Mouse (Mus musculus) urinary bladder, adult 2 months (tissue): ENCODE data around the gene Krtap31-2. TPM values are rescaled to one million over a fixed set of nuclear protein-coding genes. Genes with fewer than 3 reads are reported as not detected.

ENCODE experiments used
- DNase-seq: peaks from one replicate; pipeline ENCODE4 v3.0.0; 2022; ENCODE audit warnings: low spot score
- polyA plus RNA-seq: library from polyadenylated mRNA; depleted of rRNA; stranded (reverse); fragments of >200 nt; gene quantifications from 2 replicates; pipeline ENCODE4 v1.2.3, GENCODE M21; 2012; rRNA removed

Krtap31-2 gene
- polyA plus RNA-seq, result not detected in 2 replicates

- DNase-seq, result no peak
Measured at GRCm38 (mm10) chr11:99935991-99936390, at the start of gene Krtap31-2. Gene Krtap31-2 (plus strand): TSS chr11:99936291.

- DNase-seq, result no peak
Measured at GRCm38 (mm10) chr11:99907620-99908019, 28.5 kb upstream of the Krtap31-2 start, which contains the start of gene Krtap31-1. Gene Krtap31-1 (plus strand): TSS chr11:99907920.

- DNase-seq, result no peak
Measured at GRCm38 (mm10) chr11:99914451-99914850, 21.6 kb upstream of the Krtap31-2 start, which contains the start of gene Gm11565. Gene Gm11565 (plus strand): TSS chr11:99914751.

- no peak for DNase-seq
Measured at GRCm38 (mm10) chr11:99937751-99938264, 1.7 kb downstream of the Krtap31-2 start.

GRCm38 (mm10) chr11:99948175-99948574, 12.1 kb downstream of the Krtap31-2 start, which contains the start of gene Krtap9-5:
Gene Krtap9-5 (plus strand): TSS chr11:99948475.
- DNase-seq, result no peak

- DNase-seq, result no peak
Measured at GRCm38 (mm10) chr11:99964213-99964612, 28.1 kb downstream of the Krtap31-2 start.

GRCm38 (mm10) chr11:99965961-99966360, 29.9 kb downstream of the Krtap31-2 start:
- no peak for DNase-seq

GRCm38 (mm10) chr11:99978953-99979352, 42.9 kb downstream of the Krtap31-2 start, which contains the start of gene Krtap29-1:
Gene Krtap29-1 (minus strand): TSS chr11:99979053.
- DNase-seq, result no peak

GRCm38 (mm10) chr11:99982731-99983130, 46.6 kb downstream of the Krtap31-2 start:
- DNase-seq, result no peak

- no peak for DNase-seq
Measured at GRCm38 (mm10) chr11:99983442-99983841, 47.4 kb downstream of the Krtap31-2 start.

- DNase-seq, result no peak
Measured at GRCm38 (mm10) chr11:99985291-99986092, 49.4 kb downstream of the Krtap31-2 start.

- no peak for DNase-seq
Measured at GRCm38 (mm10) chr11:99986180-99986647, 50.1 kb downstream of the Krtap31-2 start, which contains the start of gene Krtap16-1. Gene Krtap16-1 (minus strand): TSS chr11:99986597.

Other genes with a start within 250 kb of the Krtap31-2 start
- not detected in 2 replicates for gene Gm14190, start 245.6 kb upstream of the Krtap31-2 start, polyA plus RNA-seq
- gene Gm14180, start 202.0 kb upstream of the Krtap31-2 start, polyA plus RNA-seq, result not detected in 2 replicates
- not detected in 2 replicates for gene Gm11595, start 163.4 kb upstream of the Krtap31-2 start, polyA plus RNA-seq
- gene Krtap4-8, start 155.6 kb upstream of the Krtap31-2 start, polyA plus RNA-seq, result not detected in 2 replicates
- not detected in 2 replicates for gene Krtap4-9, start 151.1 kb upstream of the Krtap31-2 start, polyA plus RNA-seq
- gene Gm11596, start 142.8 kb upstream of the Krtap31-2 start, polyA plus RNA-seq, result 0.06 TPM in 1 of 2 replicates, not detected in the other
- gene Gm11569, start 137.4 kb upstream of the Krtap31-2 start, polyA plus RNA-seq, result 0.08 TPM in 1 of 2 replicates, not detected in the other
- not detected in 2 replicates for gene Gm11554, start 131.8 kb upstream of the Krtap31-2 start, polyA plus RNA-seq
- gene Krtap4-13, start 126.4 kb upstream of the Krtap31-2 start, polyA plus RNA-seq, result 0.18 and 0.24 TPM in 2 replicates
- not detected in 2 replicates for gene Gm11564, start 120.6 kb upstream of the Krtap31-2 start, polyA plus RNA-seq
- not detected in 2 replicates for gene 2300003K06Rik, start 98.2 kb upstream of the Krtap31-2 start, polyA plus RNA-seq
- gene Krtap4-16, start 84.7 kb upstream of the Krtap31-2 start, polyA plus RNA-seq, result 0.07 and 0.08 TPM in 2 replicates
- gene Gm11568, start 78.4 kb upstream of the Krtap31-2 start, polyA plus RNA-seq, result not detected in 2 replicates
- gene Gm11559, start 71.8 kb upstream of the Krtap31-2 start, polyA plus RNA-seq, result not detected in 2 replicates
- gene Krtap9-1, start 62.9 kb upstream of the Krtap31-2 start, polyA plus RNA-seq, result not detected in 2 replicates
- gene Gm11567, start 57.1 kb upstream of the Krtap31-2 start, polyA plus RNA-seq, result not detected in 2 replicates
- gene Krtap31-1, start 28.4 kb upstream of the Krtap31-2 start, polyA plus RNA-seq, result not detected in 2 replicates
- not detected in 2 replicates for gene Gm11565, start 21.5 kb upstream of the Krtap31-2 start, polyA plus RNA-seq
- gene Krtap9-5, start 12.2 kb downstream of the Krtap31-2 start, polyA plus RNA-seq, result not detected in 2 replicates
- gene Krtap29-1, start 42.8 kb downstream of the Krtap31-2 start, polyA plus RNA-seq, result not detected in 2 replicates
- gene Krtap16-1, start 50.3 kb downstream of the Krtap31-2 start, polyA plus RNA-seq, result not detected in 2 replicates
- gene Krtap17-1, start 57.7 kb downstream of the Krtap31-2 start, polyA plus RNA-seq, result not detected in 2 replicates
- gene Krt33a, start 79.9 kb downstream of the Krtap31-2 start, polyA plus RNA-seq, result 0.04 and 0.11 TPM in 2 replicates
- not detected in 2 replicates for gene Krt33b, start 93.6 kb downstream of the Krtap31-2 start, polyA plus RNA-seq
- not detected in 2 replicates for gene Krt34, start 105.3 kb downstream of the Krtap31-2 start, polyA plus RNA-seq
- not detected in 2 replicates for gene Krt31, start 114.3 kb downstream of the Krtap31-2 start, polyA plus RNA-seq
- not detected in 2 replicates for gene Krt32, start 151.9 kb downstream of the Krtap31-2 start, polyA plus RNA-seq
- gene Krt35, start 159.9 kb downstream of the Krtap31-2 start, polyA plus RNA-seq, result 0.04 and 0.06 TPM in 2 replicates
- 0.22 and 0.33 TPM in 2 replicates for gene Krt36, start 169.3 kb downstream of the Krtap31-2 start, polyA plus RNA-seq
- 0.37 and 0.91 TPM in 2 replicates for gene Krt13, start 185.3 kb downstream of the Krtap31-2 start, polyA plus RNA-seq
- 622 and 677 TPM in 2 replicates for gene Krt15, start 199.6 kb downstream of the Krtap31-2 start, polyA plus RNA-seq
- gene Krt19, start 212.4 kb downstream of the Krtap31-2 start, polyA plus RNA-seq, result 814 and 933 TPM in 2 replicates